Mouse (Mus musculus): ENCODE measurements at regions not wholly inside any gene's neighbourhood (a gene's known extent, or its start where the extent isn't known, plus 50 kb on each side); places are given as distances from the start of the nearest gene placed in this dataset.
A peak's percentile ranks its signal among the peaks of the same experiment; 100 is the strongest.

GRCm38 (mm10) chr2:75202587-75203220 lies 377.1 kb downstream of the Mtx2 start:
- 33% methylated on average over 7 of the region's 7 CpGs for whole genome bisulfite sequencing
- no peaks in the 10 kb centered on the region for H3K36me3 ChIP-seq (ENCODE audit: control insufficient read depth, insufficient read depth, low read length)
- no peaks in the 10 kb centered on the region for H3K4me1 ChIP-seq (replicated peaks; ENCODE audit: control insufficient read depth, insufficient read depth, low read length)
- H3K9me3 ChIP-seq (ENCODE audit: control insufficient read depth, low read length), result no peaks in the 10 kb centered on the region
- no peak overlapping the region for H3K9ac ChIP-seq (ENCODE audit: low read length)
- no peaks in the 10 kb centered on the region; the same call in 1 of the 2 replicates for H3K27me3 ChIP-seq (ENCODE audit: control insufficient read depth, insufficient read depth, low read depth, low read length)
- no peak overlapping the region for H3K27ac ChIP-seq (ENCODE audit: low read length)
- ATAC-seq (ENCODE audit: low read depth), result no peak
- H3K4me2 ChIP-seq (ENCODE audit: low read depth, low read length), result no peak overlapping the region
- H3K4me3 ChIP-seq (ENCODE audit: low read length), result no peak overlapping the region

- ATAC-seq (ENCODE audit: low read depth), result no peak
- 61% methylated on average over 27 of the region's 27 CpGs for WGBS
- no peak overlapping the region for H3K4me2 ChIP-seq (ENCODE audit: low read depth, low read length)
- H3K9me3 ChIP-seq (ENCODE audit: control insufficient read depth, low read length), result no peaks in the 10 kb centered on the region
- no peaks in the 10 kb centered on the region; the same call in 1 of the 2 replicates for H3K27me3 ChIP-seq (ENCODE audit: control insufficient read depth, insufficient read depth, low read depth, low read length)
- H3K9ac ChIP-seq (ENCODE audit: low read length), result no peak overlapping the region
- H3K4me3 ChIP-seq (ENCODE audit: low read length), result no peak overlapping the region
- H3K36me3 ChIP-seq (ENCODE audit: control insufficient read depth, insufficient read depth, low read length), result no peaks in the 10 kb centered on the region
- H3K27ac ChIP-seq (ENCODE audit: low read length), result no peak overlapping the region
- no peaks in the 10 kb centered on the region for H3K4me1 ChIP-seq (replicated peaks; ENCODE audit: control insufficient read depth, insufficient read depth, low read length)
These were observed 383.5 kb downstream of the Mtx2 start for GRCm38 (mm10) chr2:75208821-75209758.

DNA sequence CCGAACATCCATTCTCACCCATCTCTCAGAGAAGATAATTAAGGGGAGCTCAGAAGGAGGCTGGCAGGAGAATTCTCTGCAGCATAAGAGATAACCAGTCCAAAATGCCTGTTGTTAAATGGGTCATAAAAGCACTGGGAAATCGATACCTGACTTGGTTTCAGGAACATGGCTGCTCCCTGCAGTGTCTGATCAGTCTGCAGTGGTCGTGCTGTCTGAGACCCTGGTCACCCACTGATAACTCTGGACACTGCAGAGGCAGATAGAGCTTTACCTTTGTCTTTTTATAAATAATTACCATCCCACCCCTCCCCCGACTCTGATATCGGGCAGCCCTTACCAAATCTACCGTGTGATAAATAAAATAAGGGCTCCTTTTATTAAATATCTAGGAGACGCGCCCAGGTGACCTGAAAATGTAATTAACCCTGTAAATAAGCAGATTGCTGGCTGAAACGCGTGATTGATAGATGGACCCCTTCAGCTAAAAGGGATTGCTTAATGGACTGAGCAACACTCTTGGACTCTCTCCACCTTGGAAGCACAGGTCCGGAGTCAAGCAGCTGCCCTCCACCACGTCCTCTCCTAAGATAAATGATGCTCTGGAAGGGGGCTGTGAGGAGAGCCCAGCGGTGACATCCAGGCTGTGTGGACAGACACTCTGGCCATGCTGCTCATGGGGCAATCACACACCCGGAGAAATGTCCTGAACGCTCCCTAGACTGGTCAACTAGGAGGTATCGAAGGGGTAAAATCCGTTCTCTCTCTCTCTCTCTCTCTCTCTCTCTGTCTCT lies 384.4 kb downstream of the Mtx2 start:
- no peak overlapping the region for H3K4me3 ChIP-seq (ENCODE audit: low read length)
- H3K27ac ChIP-seq (ENCODE audit: low read length), result no peak overlapping the region
- H3K9me3 ChIP-seq (ENCODE audit: control insufficient read depth, low read length), result no peaks in the 10 kb centered on the region
- no peak overlapping the region for H3K4me2 ChIP-seq (ENCODE audit: low read depth, low read length)
- 68% methylated on average over 17 of the region's 17 CpGs for WGBS
- H3K36me3 ChIP-seq (ENCODE audit: control insufficient read depth, insufficient read depth, low read length), result no peaks in the 10 kb centered on the region
- ATAC-seq (ENCODE audit: low read depth), result no peak
- no peaks in the 10 kb centered on the region for H3K4me1 ChIP-seq (replicated peaks; ENCODE audit: control insufficient read depth, insufficient read depth, low read length)
- no peaks in the 10 kb centered on the region for H3K27me3 ChIP-seq (ENCODE audit: control insufficient read depth, insufficient read depth, low read depth, low read length)
- H3K9ac ChIP-seq (ENCODE audit: low read length), result no peak overlapping the region

- Histone ChIP-seq H3K4me3 (ENCODE audit: low read length) (no peak overlapping the region), H3K9me3 (ENCODE audit: control insufficient read depth, low read length) (no peaks in the 10 kb centered on the region), H3K27ac (ENCODE audit: low read length) (no peak overlapping the region), H3K4me1 (replicated peaks; ENCODE audit: control insufficient read depth, insufficient read depth, low read length) (peaks cover 4% of the 10 kb centered on the region; the same call in 1 of the 2 replicates), H3K27me3 (ENCODE audit: control insufficient read depth, insufficient read depth, low read depth, low read length) (no peaks in the 10 kb centered on the region), H3K9ac (ENCODE audit: low read length) (no peak overlapping the region), H3K36me3 (ENCODE audit: control insufficient read depth, insufficient read depth, low read length) (no peaks in the 10 kb centered on the region), H3K4me2 (ENCODE audit: low read depth, low read length) (no peak overlapping the region)
- ATAC-seq (ENCODE audit: low read depth), result no peak
- WGBS, result 83% methylated on average over 5 of the region's 5 CpGs
These were observed 391.3 kb downstream of the Mtx2 start for GRCm38 (mm10) chr2:75216931-75217330.

DNA sequence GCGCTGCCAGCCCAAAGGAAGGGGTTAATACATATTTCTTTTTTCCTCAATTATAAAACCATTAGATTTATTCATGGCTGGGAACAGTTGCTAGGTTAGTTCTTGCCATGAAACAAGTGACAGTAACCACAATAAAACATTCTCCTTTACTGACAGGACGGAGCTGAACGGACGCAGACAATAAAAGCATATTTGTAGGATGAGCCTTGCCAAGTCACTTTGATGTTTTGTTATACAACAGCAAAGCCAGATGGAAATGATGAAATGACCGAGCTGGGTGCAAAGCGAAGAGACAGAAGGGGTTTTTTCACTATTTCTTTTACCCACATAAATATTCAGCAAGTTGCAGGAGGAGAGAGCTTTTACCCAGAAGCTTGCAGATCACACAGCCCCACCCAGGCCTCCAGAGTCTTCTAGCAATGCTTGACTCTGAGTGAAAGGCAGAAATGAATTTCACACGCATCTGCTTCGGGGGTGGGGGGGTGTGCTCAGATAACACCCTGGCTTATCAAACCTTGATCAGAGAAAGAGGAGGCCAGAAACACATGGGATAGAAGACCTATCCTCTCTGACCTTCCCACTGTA lies 395.3 kb downstream of the Mtx2 start:
- WGBS, result 59% methylated on average over 8 of the region's 8 CpGs
- ATAC-seq (ENCODE audit: low read depth), result no peak
- no peaks in the 10 kb centered on the region for H3K9me3 ChIP-seq (ENCODE audit: control insufficient read depth, low read length)

GRCm38 (mm10) chr2:75224443-75224842 lies 398.8 kb downstream of the Mtx2 start:
- no peak overlapping the region for H3K4me3 ChIP-seq (ENCODE audit: low read length)
- no peaks in the 10 kb centered on the region for H3K9me3 ChIP-seq (ENCODE audit: control insufficient read depth, low read length)
- no peak overlapping the region for H3K9ac ChIP-seq (ENCODE audit: low read length)
- no peaks in the 10 kb centered on the region for H3K27me3 ChIP-seq (ENCODE audit: control insufficient read depth, insufficient read depth, low read depth, low read length)
- H3K36me3 ChIP-seq (ENCODE audit: control insufficient read depth, insufficient read depth, low read length), result no peaks in the 10 kb centered on the region
- peaks cover 6% of the 10 kb centered on the region; the same call in 1 of the 2 replicates for H3K4me1 ChIP-seq (replicated peaks; ENCODE audit: control insufficient read depth, insufficient read depth, low read length)
- WGBS, result 42% methylated on average over 5 of the region's 5 CpGs
- ATAC-seq (ENCODE audit: low read depth), result peak; percentile 49; the same call in 1 of the 2 replicates
- no peak overlapping the region for H3K4me2 ChIP-seq (ENCODE audit: low read depth, low read length)
- no peak overlapping the region for H3K27ac ChIP-seq (ENCODE audit: low read length)

More for the DNA sequence above, 395.3 kb downstream of the Mtx2 start:
- Histone ChIP-seq H3K4me3 (ENCODE audit: low read length) (no peak overlapping the region), H3K4me1 (replicated peaks; ENCODE audit: control insufficient read depth, insufficient read depth, low read length) (peaks cover 6% of the 10 kb centered on the region; the same call in 1 of the 2 replicates), H3K36me3 (ENCODE audit: control insufficient read depth, insufficient read depth, low read length) (no peaks in the 10 kb centered on the region), H3K9ac (ENCODE audit: low read length) (no peak overlapping the region), H3K27ac (ENCODE audit: low read length) (no peak overlapping the region), H3K27me3 (ENCODE audit: control insufficient read depth, insufficient read depth, low read depth, low read length) (no peaks in the 10 kb centered on the region), H3K4me2 (ENCODE audit: low read depth, low read length) (no peak overlapping the region)

DNA sequence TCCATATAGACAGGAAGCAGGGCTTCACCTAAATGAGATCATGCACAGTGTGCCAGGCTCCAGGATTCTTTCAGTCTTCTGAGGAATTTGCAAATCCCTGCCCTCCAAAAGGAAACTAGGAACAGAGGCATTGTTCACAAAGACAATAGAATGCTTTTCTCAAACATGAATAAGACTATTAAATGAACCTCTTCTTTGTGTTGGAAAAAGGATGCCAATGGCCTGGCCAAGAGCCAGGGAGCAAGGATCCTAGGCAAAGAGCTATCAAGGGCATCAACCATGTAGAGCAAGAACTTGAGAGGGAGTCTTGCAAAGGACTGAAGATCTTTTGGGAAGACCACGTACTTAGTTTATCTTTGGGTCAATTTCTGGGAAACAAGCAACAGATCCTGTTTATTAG lies 415.4 kb downstream of the Mtx2 start:
- 52% methylated on average over 1 of the region's 1 CpGs for WGBS
- Histone ChIP-seq H3K36me3 (ENCODE audit: control insufficient read depth, insufficient read depth, low read length) (no peaks in the 10 kb centered on the region), H3K27ac (ENCODE audit: low read length) (no peak overlapping the region), H3K27me3 (ENCODE audit: control insufficient read depth, insufficient read depth, low read depth, low read length) (no peaks in the 10 kb centered on the region), H3K9ac (ENCODE audit: low read length) (no peak overlapping the region), H3K9me3 (ENCODE audit: control insufficient read depth, low read length) (no peaks in the 10 kb centered on the region), H3K4me1 (replicated peaks; ENCODE audit: control insufficient read depth, insufficient read depth, low read length) (no peaks in the 10 kb centered on the region; the same call in 1 of the 2 replicates), H3K4me3 (ENCODE audit: low read length) (no peak overlapping the region), H3K4me2 (ENCODE audit: low read depth, low read length) (no peak overlapping the region)
- no peak for ATAC-seq (ENCODE audit: low read depth)

GRCm38 (mm10) chr2:75244311-75245033 lies 414.6 kb upstream of the Hnrnpa3 start:
- Histone ChIP-seq H3K9ac (ENCODE audit: low read length) (no peak overlapping the region), H3K27ac (ENCODE audit: low read length) (no peak overlapping the region; the same call in 1 of the 2 replicates), H3K4me2 (ENCODE audit: low read depth, low read length) (no peak overlapping the region), H3K27me3 (ENCODE audit: control insufficient read depth, insufficient read depth, low read depth, low read length) (no peaks in the 10 kb centered on the region), H3K9me3 (ENCODE audit: control insufficient read depth, low read length) (no peaks in the 10 kb centered on the region), H3K4me3 (ENCODE audit: low read length) (no peak overlapping the region), H3K36me3 (ENCODE audit: control insufficient read depth, insufficient read depth, low read length) (no peaks in the 10 kb centered on the region), H3K4me1 (replicated peaks; ENCODE audit: control insufficient read depth, insufficient read depth, low read length) (no peaks in the 10 kb centered on the region; the same call in 1 of the 2 replicates)
- WGBS, result 55% methylated on average over 17 of the region's 17 CpGs
- no peak for ATAC-seq (ENCODE audit: low read depth)

Data from lung, embryonic 16.5 days (tissue).